Mouse (Mus musculus) 3T3-L1 (cell line): ENCODE data around the gene Nucks1.
A peak's percentile ranks its signal among the peaks of the same experiment; 100 is the strongest.

ENCODE experiments used
- DNase-seq: peaks from one replicate; pipeline ENCODE4 v3.0.0-alpha.2; 2015; ENCODE audit warnings: low read depth, low spot score

The Nucks1 gene

DNA sequence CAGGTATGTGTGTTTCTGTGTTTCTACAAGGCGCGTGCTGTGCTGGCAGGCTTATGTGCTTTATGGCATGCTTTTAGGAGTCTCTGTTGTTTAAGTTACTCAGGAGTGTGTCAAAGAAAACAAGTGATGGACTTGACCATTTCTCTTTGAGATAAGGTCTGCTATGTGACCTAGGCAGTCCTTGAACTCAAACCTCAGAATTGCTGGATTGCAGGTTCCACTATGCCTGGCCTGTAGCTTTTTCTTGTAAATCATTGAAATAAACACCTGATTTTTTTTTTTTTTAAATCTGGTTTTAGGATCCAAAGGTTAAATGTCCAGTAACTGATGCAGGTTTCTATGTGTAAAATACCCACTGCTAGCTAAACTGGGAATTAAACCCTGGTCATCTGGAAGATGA lies 8.7 kb downstream of the Nucks1 start:
- DNase-seq, result no peak

DNA sequence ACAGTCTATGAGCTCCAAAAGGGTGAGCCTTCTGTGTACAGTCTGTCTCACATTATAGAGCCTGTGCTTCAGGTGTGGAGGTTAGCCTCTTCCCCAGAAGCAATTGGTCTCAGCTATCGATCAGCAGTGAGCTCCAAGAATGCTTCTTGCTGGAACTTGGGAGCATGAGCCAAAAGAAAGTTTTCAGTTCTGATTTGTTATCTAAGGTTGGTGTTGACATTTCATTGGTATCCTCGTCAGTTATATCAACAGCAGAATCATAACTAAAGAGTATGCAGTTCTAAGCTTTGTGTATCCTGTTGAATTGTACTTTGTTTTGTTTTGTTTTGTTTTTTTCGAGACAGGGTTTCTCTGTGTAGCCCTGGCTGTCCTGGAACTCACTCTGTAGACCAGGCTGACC lies 11.8 kb downstream of the Nucks1 start:
- DNase-seq, result no peak

DNA sequence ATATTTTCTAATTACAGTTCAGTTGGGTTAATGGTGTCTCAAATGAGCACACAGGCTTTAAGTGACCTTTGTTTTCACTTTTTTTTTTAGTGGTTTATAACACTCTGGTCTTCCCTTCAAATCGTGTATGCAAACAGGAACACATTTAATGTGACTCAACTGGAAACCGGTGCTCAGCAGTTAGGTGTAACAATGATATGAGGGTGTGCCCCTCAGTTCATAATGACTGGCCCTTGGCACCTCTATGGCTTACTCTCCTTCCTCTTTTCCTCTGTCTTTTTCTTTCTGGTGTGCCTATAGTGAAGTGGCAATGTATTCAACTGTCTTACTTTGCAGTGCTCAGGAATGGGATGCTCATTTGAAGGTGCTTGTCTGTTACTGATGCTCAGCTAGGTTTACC lies 23.1 kb downstream of the Nucks1 start:
- no peak for DNase-seq

GRCm38 (mm10) chr1:131937659-131938305 lies 27.4 kb downstream of the Nucks1 start:
- peak; percentile 78 for DNase-seq

GRCm38 (mm10) chr1:131938811-131939210 lies 28.5 kb downstream of the Nucks1 start:
- DNase-seq, result no peak

DNA sequence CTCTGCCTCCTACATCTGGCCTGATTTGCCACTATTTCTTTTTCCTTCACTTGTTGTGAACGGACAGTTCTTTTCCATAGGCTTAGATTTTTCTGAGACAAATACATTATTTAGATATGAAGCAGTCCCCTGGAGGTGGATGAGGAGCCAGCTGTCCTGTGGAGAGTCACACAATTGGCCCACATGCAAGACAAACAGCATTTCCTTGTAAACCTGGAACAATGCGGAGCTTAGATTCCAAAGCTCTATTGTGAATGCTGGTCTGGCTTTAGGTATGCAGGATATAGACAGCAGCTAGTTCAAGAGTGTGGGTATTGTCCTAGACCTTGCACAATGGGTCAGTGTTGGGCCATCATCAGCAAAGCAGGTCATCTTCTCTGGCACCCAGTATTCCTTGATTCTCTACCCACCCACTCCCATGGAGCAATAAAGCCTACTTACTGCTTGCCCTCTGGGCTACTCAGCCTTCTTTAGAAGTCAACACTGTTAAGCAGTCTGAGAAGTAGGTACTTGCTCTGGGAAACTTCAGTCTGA lies 30.4 kb downstream of the Nucks1 start:
- no peak for DNase-seq

- no peak for DNase-seq
These were observed 31.2 kb downstream of the Nucks1 start for GRCm38 (mm10) chr1:131941501-131941900.

DNA sequence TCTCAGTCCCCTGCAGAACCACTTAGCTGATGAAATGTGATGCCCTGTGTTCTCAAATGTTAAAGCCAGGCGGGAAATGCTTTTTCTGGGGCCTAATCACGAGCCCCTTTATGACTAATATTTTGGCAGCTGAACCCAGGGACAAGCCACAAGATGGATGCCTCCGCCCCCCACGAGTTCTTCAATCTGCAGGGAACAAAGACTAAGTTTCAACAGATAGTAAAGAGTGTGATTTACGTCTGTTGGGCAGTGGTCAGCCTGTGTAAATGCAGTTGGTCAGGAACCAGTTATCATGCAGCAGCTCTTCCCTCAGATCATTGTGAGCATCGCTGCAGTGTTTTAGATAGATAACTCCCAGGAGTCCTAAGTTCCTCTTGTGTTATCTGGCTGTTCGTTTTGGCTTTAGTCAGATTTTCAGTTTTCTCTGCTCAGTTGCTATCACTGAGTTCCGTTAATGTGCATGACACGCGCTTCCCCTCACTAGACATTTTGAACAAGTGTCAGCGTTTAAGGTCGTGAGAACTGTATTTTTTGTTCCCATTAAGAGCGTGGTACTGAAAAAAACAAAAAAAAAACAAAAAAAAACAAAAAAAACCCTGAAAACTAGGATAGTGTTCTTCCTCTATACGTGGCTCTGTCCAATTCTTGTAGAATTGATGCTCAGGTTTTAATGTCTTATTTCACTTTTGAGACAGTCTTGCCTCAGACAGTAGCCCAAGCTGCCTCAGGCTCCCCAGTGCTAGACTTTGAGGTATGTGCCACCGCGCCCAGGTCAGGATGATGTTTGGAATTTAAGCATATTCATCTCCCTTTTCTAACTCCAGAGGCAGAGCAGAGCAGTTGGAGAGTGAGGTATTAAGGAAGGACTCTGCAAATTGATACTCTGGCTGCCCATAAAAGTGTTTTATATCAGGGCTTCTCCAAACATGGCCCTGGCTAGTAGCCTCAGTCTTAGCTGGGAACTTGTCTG lies 32.6 kb downstream of the Nucks1 start:
- peak; percentile 85 for DNase-seq

- DNase-seq, result no peak
These were observed 35.5 kb downstream of the Nucks1 start for GRCm38 (mm10) chr1:131945674-131946440.

DNA sequence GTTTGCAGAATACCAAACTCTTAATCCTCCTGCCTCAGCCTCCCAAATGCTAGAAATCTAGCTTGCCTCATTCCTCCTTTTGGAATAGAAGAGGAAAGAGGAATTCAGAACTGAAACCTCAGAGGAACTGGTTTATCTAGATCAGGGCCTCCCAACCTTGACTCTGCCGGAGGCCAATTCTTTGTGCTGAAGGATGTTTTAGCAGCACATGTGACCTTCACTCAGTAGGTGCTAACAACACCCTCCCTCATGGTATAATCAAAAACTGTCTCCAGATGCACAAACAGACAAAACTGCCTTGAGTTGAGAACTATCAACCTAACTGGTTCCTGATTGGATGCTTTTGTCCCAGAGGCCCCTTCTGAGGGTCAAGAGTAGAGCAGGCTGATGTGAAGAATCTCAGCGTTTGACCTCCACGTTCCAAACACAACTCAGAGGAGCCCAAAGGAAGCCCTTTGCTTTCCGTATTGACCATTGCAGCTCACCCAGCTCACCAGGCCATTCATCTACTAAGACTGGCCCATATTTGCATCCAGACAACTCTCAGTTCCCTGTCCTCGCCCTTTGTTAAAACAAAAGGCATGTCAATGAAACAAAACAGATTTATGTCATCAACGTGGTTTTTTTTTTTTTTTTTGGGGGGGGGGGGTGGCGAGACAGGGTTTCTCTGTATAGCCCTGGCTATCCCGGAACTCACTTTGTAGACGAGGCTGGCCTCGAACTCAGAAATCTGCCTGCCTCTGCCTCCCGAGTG lies 36.3 kb downstream of the Nucks1 start:
- DNase-seq, result no peak

DNA sequence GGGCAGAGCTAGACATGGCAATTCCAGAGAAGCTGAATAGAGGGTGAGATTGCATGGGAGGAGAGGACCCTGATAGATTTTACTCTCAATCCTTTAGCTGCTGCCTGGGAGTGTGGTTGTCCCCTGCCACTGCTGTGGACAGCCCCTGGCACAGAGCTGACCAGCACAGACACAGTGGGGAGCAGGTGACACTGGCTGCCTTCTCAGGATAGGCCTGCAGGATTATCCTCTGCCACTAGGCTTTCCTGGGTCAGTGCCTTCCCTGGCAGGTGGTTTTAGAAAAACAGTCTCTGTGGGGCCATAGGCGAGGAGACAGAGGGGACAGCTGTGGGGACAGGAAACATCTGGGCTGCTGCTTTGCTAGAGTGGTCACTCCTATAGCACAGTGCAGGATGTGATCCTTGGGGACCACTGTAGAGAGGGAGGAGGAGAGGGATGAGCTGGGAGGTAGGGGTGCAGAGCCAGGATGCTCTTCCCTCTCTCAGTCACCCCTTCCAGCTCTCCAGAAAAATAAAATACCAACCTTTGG lies 37.7 kb downstream of the Nucks1 start:
- DNase-seq, result no peak

- no peak for DNase-seq
These were observed 44.0 kb downstream of the Nucks1 start for GRCm38 (mm10) chr1:131954242-131954865.

DNA sequence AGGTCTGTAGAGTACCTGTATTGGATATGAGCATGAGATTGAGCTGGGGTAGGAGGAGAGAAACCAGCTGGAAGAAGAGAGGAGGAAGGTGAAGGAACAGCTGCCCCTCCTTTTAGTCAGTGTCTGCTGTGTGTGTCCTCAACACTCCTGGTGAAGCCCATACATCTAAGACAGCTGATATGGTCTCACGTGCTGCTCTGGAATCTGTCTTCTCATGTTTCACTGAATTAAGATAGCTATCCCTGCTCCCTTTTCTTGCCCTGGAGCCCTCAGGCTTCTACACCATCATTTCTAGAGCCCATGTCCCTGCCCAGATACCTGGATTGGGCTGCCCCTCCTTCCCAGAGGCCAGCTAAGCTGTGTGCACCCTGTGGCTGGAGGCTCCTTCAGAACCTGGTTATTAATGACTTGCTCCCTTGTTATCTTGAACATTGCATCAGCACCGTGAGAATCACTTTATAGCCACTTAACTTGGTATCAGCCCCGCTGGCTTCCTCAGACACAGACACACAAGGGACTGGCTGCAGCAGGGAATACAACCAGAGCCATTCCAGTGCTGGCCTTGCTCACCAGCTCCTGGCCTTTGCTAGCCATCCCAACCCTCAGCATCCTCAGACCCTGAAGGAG lies 44.9 kb downstream of the Nucks1 start:
- no peak for DNase-seq

- no peak for DNase-seq
These were observed 47.1 kb downstream of the Nucks1 start for GRCm38 (mm10) chr1:131957416-131957815.

DNA sequence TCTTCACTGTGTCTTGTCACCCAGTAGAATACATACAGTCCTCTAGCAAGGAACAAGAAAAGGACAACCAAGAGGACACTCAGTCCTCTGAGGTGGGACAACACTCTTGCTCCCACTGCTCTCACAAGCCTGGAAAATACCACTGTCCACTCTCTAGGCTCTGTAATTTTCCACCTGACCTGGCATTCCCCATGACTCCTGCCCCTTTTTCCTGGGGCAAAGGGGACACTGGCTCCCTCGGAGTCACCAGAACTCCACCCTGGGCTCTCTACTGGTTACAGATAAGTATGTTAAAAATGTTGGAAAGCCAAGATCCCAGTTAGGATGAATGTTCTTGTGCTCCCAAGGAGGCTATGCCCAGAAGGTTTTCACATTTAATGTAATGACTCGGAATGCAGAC lies 50.7 kb downstream of the Nucks1 start:
- no peak for DNase-seq

- no peak for DNase-seq
These were observed 52.3 kb downstream of the Nucks1 start, which contains the start of gene Slc45a3 for GRCm38 (mm10) chr1:131962606-131963084. TSS of gene Slc45a3 (plus strand) at chr1:131962967.

DNA sequence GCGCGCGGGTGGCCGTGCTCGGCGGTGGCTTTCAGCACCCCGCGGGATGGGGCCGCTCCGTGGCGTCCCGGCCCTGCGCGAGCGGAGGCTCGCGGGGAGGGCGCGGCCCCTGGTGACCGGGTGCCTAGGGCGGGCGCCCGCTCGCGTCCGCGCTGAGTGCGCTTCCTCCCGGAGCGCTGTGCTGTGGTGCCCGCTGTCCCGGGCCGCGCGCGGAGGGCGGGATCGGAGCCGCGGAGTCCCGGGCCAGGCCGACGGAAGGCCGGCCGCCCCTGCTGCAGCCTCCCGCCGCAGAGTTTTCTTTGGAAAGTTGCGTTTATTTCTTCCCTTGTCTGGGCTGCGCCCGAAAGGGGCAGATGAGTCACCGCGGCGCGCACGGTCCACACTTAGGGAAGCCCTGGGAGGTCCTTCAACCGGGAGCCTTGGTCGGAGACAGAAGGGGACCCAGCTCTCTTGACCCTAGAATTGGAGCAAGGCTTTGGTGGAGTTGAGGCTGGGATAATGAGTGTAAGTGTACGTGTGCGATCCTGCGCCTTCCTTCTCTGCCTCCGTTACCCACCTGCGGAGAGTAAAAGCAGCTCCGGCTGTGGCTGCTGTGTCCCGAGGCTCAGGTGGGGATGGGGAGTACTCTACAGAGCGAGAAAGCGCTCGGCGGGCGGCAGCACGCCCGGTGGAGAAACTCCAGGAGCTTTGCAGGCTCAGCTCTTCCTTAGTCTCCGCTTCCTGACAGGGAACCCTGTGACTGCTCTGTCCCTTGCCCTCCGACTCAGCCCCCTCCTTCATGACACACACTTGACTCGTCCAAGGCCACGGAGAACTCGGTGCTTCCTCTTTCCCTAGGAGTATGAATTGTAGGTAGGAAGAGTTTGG lies 53.0 kb downstream of the Nucks1 start:
- no peak for DNase-seq

DNA sequence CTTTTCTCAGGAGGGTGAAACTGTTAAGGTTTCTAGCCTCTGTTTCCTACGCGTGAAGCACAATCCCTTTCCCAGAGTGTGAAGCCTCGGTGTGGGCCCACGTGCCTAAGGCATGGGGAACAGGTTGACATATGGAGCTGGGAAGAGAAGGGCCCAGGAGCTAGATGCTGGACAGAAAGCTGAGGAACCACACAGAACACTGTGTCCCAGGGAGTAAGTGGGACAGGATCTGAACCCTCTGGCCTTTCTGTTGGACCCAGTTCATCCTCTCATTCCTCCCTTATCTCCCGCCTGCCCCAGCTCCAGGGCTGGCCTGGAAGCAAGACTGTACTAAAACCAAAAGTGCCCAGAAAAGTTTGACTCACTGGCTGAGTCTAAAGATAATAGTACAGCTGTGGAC lies 53.8 kb downstream of the Nucks1 start:
- DNase-seq, result no peak

- no peak for DNase-seq
These were observed 54.2 kb downstream of the Nucks1 start for GRCm38 (mm10) chr1:131964580-131964979.
